Mouse (Mus musculus) heart, postnatal 0 days (tissue): ENCODE results near the gene Abce1. TPM values are rescaled to one million over a fixed set of nuclear protein-coding genes. Genes with fewer than 3 reads are reported as not detected.

Experiments used
- ATAC-seq: fragments of 200-750 bp; cut with Nextera tagmentation; 2 replicates; pipeline ENCODE4 v1.8.0; 2017; ENCODE audit warnings: low read depth, moderate number of reproducible peaks, moderate library complexity; ENCODE audit not compliant: insufficient read depth
- DNase-seq: peaks from one replicate; pipeline ENCODE4 v3.0.0-alpha.2; 2016; ENCODE audit warnings: low spot score
- H3K27ac ChIP-seq: fragments of 300-500 bp; sonication (generic); 2 replicates; pipeline ENCODE4 v1.5.1; 2014; ENCODE audit warnings: low read depth, mild to moderate bottlenecking
- H3K27me3 ChIP-seq: fragments of 300-500 bp; sonication (generic); 2 replicates; pipeline ENCODE4 v1.6.1; 2014; ENCODE audit warnings: low read length, mixed read lengths; ENCODE audit not compliant: control insufficient read depth, insufficient read depth
- H3K36me3 ChIP-seq: fragments of 300-500 bp; sonication (generic); replicated peaks from 2 replicates; pipeline ENCODE4 v1.6.1; 2014; ENCODE audit warnings: low read length, mixed read lengths; ENCODE audit not compliant: control insufficient read depth, insufficient read depth
- H3K4me1 ChIP-seq: fragments of 300-500 bp; sonication (generic); 2 replicates; pipeline ENCODE4 v1.6.1; 2014; ENCODE audit warnings: antibody characterized with exemption; ENCODE audit not compliant: control insufficient read depth, insufficient read depth
- H3K4me2 ChIP-seq: fragments of 300-500 bp; sonication (generic); 2 replicates; pipeline ENCODE4 v1.6.1; 2014; ENCODE audit warnings: low read depth, mild to moderate bottlenecking, low read length, moderate library complexity
- H3K4me3 ChIP-seq: fragments of 300-500 bp; sonication (generic); 2 replicates; pipeline ENCODE4 v1.5.1; 2014; ENCODE audit warnings: low read depth, low read length
- H3K9ac ChIP-seq: fragments of 300-500 bp; sonication (generic); replicated peaks from 2 replicates; pipeline ENCODE4 v1.6.1; 2014; ENCODE audit warnings: low read depth, low read length, mixed read lengths
- H3K9me3 ChIP-seq: fragments of 300-500 bp; sonication (generic); replicated peaks from 2 replicates; pipeline ENCODE4 v1.6.1; 2016; ENCODE audit warnings: low read length; ENCODE audit not compliant: control insufficient read depth
- CTCF ChIP-seq: IDR thresholded peaks from 2 replicates; pipeline ENCODE4 v1.5.1; 2016; ENCODE audit warnings: antibody characterized with exemption, control low read depth, low read depth
- EP300 ChIP-seq: IDR thresholded peaks from 2 replicates; pipeline ENCODE4 v1.6.1; 2016; ENCODE audit warnings: antibody characterized with exemption, low read depth
- WGBS: fragments of 180-500 bp; shearing (Covaris S2); extraction: QIAGEN DNeasy Blood & Tissue Kit; methylation state at CpG from one replicate; pipeline ENCODE4 v1.1.7; 2014; 5-methylcytosine and 5-hydroxymethylcytosine counted together
- polyA plus RNA-seq: library from polyadenylated mRNA; unstranded; fragments of >200 nt; fragmentation: Nextera tagmentation; extraction: Ambion mirVana; gene quantifications from 2 replicates; pipeline ENCODE4 v1.2.1, GENCODE M21; 2015
- total RNA-seq: library from RNA; depleted of rRNA; stranded (reverse); fragments of >200 nt; gene quantifications from 2 replicates; pipeline ENCODE4 v1.2.3, GENCODE M21; 2014; ENCODE audit warnings: low replicate concordance; rRNA removed

Gene Abce1
- total RNA-seq (48.7 and 55.0 TPM in 2 replicates), polyA plus RNA-seq (34.5 and 38.6 TPM in 2 replicates)

DNA sequence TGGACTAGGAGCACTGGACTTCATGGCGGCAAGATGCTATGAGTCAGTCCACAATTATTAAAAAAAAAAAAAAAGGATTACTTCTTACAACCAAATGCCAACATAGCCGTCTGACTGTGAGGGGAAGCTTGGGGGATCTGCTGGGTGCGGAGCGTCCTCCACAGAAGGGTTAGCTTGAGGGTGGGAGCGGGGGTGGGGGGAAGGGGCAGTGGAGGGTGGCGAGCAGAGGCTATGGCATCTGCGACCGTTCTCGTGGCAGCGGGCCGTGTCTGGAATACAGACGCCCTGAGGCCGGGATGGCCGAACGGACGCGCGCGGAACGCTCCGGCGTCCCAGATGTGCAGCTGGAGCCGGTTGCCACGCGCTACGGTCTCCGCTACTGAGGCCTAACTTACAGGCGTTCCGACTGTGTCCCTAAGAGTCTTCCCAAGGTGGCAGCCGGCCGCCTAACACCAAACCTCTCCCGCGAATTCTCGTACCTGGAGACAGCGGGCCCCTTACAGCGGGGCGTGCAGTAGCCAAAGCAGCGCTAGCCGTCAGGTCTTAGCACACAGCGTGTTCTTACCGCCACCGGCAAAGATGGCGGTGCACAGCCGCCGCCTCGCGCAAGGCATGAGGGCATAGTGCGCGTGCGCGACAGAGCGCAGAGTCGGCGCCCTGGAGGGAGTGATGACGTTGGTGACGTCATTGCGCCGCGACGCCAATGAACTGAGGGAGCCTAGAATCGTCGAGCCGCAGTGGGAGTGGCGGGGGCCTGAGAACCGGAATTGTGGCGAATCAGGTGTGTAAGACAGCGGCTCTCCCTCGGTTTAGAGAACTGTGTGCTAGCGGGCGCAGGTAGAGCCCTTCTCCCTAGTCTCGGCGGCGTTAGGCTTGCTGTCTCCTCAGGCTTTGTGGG, at the start of gene Abce1, which contains the start of gene Anapc10:
Abce1 (minus strand) TSS at position 677 of the 898 bp plus-strand sequence.
Anapc10 (plus strand) TSS at position 757 of the 898 bp plus-strand sequence.
- peaks cover 6% of the 10 kb centered on the region; the same call in 1 of the 2 replicates for H3K4me1 ChIP-seq
- DNase-seq, result peak; percentile 95
- TF ChIP-seq EP300 (no peak; the same call in 1 of the 2 replicates), CTCF (no peak)
- ATAC-seq, result peak; percentile 100
- H3K4me3 ChIP-seq, result peak within 1 kb of the TSS; percentile 86
- peak within 1 kb of the TSS; percentile 81 for H3K27ac ChIP-seq
- under 1% methylated on average over 68 of the region's 73 CpGs for WGBS
- H3K4me2 ChIP-seq, result peak within 1 kb of the TSS; percentile 84
- H3K9me3 ChIP-seq, result no peaks in the 10 kb centered on the region
- no peaks in the 10 kb centered on the region for H3K27me3 ChIP-seq
- H3K9ac ChIP-seq, result peak within 1 kb of the TSS; percentile 73
- peaks cover 17% of the 10 kb centered on the region for H3K36me3 ChIP-seq

DNA sequence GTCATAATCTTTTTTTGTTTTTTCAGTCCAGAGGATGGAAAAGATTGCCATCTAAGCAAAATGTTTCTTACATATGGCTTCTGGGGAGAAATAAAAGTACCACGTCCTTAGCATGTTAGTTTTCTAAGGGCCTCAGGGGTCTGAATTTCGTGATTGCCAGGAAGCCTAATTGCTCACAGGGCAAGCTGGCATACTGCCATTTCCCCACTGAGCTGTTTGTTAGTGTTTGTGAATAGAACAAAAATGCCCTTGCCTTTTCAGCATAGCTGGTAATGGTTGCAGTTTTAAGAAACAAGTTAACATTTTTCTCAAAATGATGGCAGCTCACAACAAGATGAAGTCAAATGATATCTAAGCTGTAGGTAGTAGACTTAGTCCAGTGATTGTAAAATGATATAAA, 38.8 kb upstream of the Abce1 start:
- 42% methylated on average over 2 of the region's 2 CpGs for WGBS
- H3K9me3 ChIP-seq, result no peaks in the 10 kb centered on the region
- H3K27ac ChIP-seq, result no peak overlapping the region
- DNase-seq, result no peak
- peaks cover 8% of the 10 kb centered on the region; the same call in 1 of the 2 replicates for H3K36me3 ChIP-seq
- TF ChIP-seq EP300 (no peak), CTCF (no peak)
- H3K4me1 ChIP-seq, result no peaks in the 10 kb centered on the region
- H3K27me3 ChIP-seq, result no peaks in the 10 kb centered on the region
- ATAC-seq, result no peak
- H3K4me3 ChIP-seq, result no peak overlapping the region
- no peak overlapping the region for H3K9ac ChIP-seq
- H3K4me2 ChIP-seq, result no peak overlapping the region

- H3K4me3 ChIP-seq, result no peak overlapping the region
- H3K4me1 ChIP-seq, result no peaks in the 10 kb centered on the region
- no peaks in the 10 kb centered on the region for H3K27me3 ChIP-seq
- ATAC-seq (no peak), DNase-seq (no peak)
- peaks cover 13% of the 10 kb centered on the region; the same call in 1 of the 2 replicates for H3K36me3 ChIP-seq
- H3K9ac ChIP-seq, result no peak overlapping the region
- H3K9me3 ChIP-seq, result no peaks in the 10 kb centered on the region
- 78% methylated on average over 4 of the region's 4 CpGs for whole genome bisulfite sequencing
- no peak overlapping the region for H3K27ac ChIP-seq
- H3K4me2 ChIP-seq, result no peak overlapping the region
- TF ChIP-seq EP300 (no peak), CTCF (no peak)
Observed at GRCm38 (mm10) chr8:79748591-79748990, 37.1 kb upstream of the Abce1 start.

DNA sequence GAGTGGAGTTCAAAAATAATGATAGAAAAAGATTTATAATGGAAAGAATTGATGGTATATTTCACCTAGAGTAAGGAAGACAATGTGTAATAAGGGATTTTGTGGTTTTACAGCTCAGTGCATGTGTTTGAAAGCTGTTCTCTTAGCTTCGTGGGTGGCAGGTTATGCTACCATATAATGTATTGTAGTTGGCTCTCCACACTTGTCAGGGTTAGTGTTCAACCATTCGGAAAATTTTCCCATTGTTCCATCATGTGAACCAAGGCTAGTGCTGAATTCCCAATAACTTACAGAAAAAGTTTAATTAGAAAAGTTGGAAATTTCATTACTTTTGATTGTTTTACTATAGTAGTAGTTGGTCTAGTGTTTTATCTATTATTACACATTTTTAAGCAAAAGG, 36.6 kb upstream of the Abce1 start:
- 78% methylated on average over 2 of the region's 2 CpGs for WGBS
- ATAC-seq, result no peak
- H3K4me1 ChIP-seq, result no peaks in the 10 kb centered on the region

DNA sequence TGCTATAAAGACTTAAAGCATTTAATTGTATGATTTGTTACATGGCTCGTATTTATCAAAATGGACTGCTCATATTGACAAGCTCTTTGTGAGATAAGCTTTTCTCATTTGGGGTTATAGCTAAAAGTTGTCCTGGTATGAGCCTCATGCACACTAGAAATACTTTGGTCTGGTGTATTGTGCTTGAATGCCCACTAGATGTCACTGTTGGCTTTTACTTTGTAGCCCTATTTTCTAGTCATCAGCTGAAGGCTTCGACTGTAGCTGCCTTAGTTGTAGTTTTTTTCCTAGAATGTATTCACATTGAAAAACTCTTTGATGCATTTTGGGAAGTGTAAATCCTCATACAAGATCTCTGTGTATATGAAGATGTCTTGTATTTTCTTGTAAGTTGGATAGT, 22.8 kb upstream of the Abce1 start:
- H3K9ac ChIP-seq, result no peak overlapping the region
- no peak overlapping the region for H3K27ac ChIP-seq
- no peaks in the 10 kb centered on the region for H3K4me1 ChIP-seq
- H3K36me3 ChIP-seq, result peaks cover 14% of the 10 kb centered on the region; the same call in 1 of the 2 replicates
- no peak overlapping the region for H3K4me3 ChIP-seq
- TF ChIP-seq EP300, result no peak
- TF ChIP-seq CTCF, result peak; percentile 83
- ATAC-seq (no peak), DNase-seq (peak; percentile 53)
- H3K4me2 ChIP-seq, result no peak overlapping the region
- 9% methylated on average over 2 of the region's 2 CpGs for WGBS
- no peaks in the 10 kb centered on the region for H3K27me3 ChIP-seq
- no peaks in the 10 kb centered on the region for H3K9me3 ChIP-seq

More for the DNA sequence above, 36.6 kb upstream of the Abce1 start:
- H3K27me3 ChIP-seq, result no peaks in the 10 kb centered on the region
- H3K4me3 ChIP-seq, result no peak overlapping the region
- H3K36me3 ChIP-seq, result peaks cover 13% of the 10 kb centered on the region; the same call in 1 of the 2 replicates
- H3K27ac ChIP-seq, result no peak overlapping the region
- no peak for TF ChIP-seq EP300
- TF ChIP-seq CTCF, result no peak
- DNase-seq, result no peak
- H3K9me3 ChIP-seq, result no peaks in the 10 kb centered on the region
- H3K9ac ChIP-seq, result no peak overlapping the region
- no peak overlapping the region for H3K4me2 ChIP-seq
